Mouse (Mus musculus) G1E (cell line): ENCODE measurements around the gene Fbxo47.

Experiments used
- CTCF ChIP-seq: IDR thresholded peaks from 2 replicates; pipeline ENCODE4 v1.5.1; 2012; ENCODE audit warnings: low read depth, low read length, inconsistent platforms, mixed read lengths
- GATA1 ChIP-seq: IDR thresholded peaks from 2 replicates; pipeline ENCODE4 v1.6.1; 2012; ENCODE audit warnings: borderline replicate concordance, low read length, inconsistent platforms, mixed read lengths

- TF ChIP-seq CTCF (no peak), GATA1 (no peak)
Measured at GRCm38 (mm10) chr11:97810970-97811369, 73.0 kb downstream of the Fbxo47 start.
